Mouse (Mus musculus): ENCODE measurements at regions not wholly inside any gene's neighbourhood (a gene's known extent, or its start where the extent isn't known, plus 50 kb on each side); places are given as distances from the start of the nearest gene placed in this dataset. TPM values are rescaled to one million over a fixed set of nuclear protein-coding genes. Genes with fewer than 3 reads are reported as not detected.

DNA sequence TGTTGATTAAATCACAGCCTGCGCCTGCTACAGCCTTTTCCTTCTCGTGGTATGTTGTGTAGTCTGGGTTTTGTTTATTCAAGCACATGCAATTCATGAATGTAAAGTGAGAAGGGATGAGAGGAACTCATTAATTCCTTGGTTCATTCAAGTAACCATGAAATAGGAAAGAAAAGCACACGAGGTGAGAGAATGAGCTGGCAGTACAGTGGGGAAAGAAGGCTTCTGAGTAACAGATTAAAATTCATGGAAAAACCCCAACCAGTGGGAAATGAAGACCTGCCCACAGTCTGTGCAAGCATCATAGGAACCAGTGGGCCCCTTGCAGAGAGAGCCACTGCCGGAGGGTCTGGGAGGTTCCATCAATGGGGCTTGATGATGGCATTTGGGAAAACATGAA, 306.0 kb downstream of the Sox2 start:
- no peak overlapping the region for H3K27ac ChIP-seq (replicated peaks; ENCODE audit: low read depth, low read length)
- H3K4me3 ChIP-seq (replicated peaks; ENCODE audit: low read length) = no peak overlapping the region
- H3K9ac ChIP-seq (ENCODE audit: low read depth, low read length, severe bottlenecking) = no peak overlapping the region
- H3K9me3 ChIP-seq (ENCODE audit: control insufficient read depth, low read length) = no peaks in the 10 kb centered on the region
- WGBS = 49% methylated on average over 4 of the region's 4 CpGs
- H3K36me3 ChIP-seq (ENCODE audit: control insufficient read depth, insufficient read depth, low read length) = no peaks in the 10 kb centered on the region
- H3K27me3 ChIP-seq (ENCODE audit: control insufficient read depth, insufficient read depth, low read length) = no peaks in the 10 kb centered on the region
- no peak overlapping the region for H3K4me2 ChIP-seq (replicated peaks; ENCODE audit: low read depth, low read length, severe bottlenecking)
- ATAC-seq (ENCODE audit: low FRiP score, low read depth) (no peak), DNase-seq (ENCODE audit: low spot score) (no peak)
- H3K4me1 ChIP-seq (ENCODE audit: control insufficient read depth, insufficient read depth, low read length) = peaks cover 4% of the 10 kb centered on the region; the same call in 1 of the 2 replicates
- no peak for TF ChIP-seq POLR2A (IDR thresholded peaks at IDR 0.05; ENCODE audit: borderline replicate concordance, extremely low read depth, insufficient read depth, insufficient read length)

DNA sequence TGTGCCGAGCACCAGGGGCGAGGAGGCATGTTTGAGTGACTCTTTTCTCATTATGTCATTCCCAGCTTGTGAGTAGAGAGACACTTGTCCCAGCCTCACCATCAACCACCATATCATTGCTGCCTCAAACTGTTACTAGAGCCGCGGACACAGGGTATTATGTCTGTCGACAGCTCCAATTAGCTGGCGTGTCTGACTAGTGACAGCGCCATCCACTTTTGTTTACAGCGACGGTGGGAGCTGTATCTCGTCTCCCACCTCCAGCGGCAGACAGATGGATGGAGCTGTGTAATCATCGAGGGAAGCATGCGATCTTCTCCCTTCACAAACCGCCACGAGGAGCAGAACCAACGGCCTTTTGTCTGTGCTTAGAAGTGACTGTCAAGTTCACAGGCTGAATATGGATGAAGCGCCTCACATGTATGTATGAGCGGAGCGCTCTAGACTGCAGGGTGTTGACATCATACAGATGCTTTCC, 308.9 kb downstream of the Sox2 start:
- WGBS = 79% methylated on average over 19 of the region's 19 CpGs
- Histone ChIP-seq H3K27ac (replicated peaks; ENCODE audit: low read depth, low read length) (no peak overlapping the region), H3K9me3 (ENCODE audit: control insufficient read depth, low read length) (no peaks in the 10 kb centered on the region), H3K36me3 (ENCODE audit: control insufficient read depth, insufficient read depth, low read length) (no peaks in the 10 kb centered on the region), H3K4me3 (replicated peaks; ENCODE audit: low read length) (no peak overlapping the region), H3K27me3 (ENCODE audit: control insufficient read depth, insufficient read depth, low read length) (no peaks in the 10 kb centered on the region), H3K4me2 (replicated peaks; ENCODE audit: low read depth, low read length, severe bottlenecking) (no peak overlapping the region), H3K9ac (ENCODE audit: low read depth, low read length, severe bottlenecking) (no peak overlapping the region), H3K4me1 (ENCODE audit: control insufficient read depth, insufficient read depth, low read length) (peaks cover 4% of the 10 kb centered on the region; the same call in 1 of the 2 replicates)
- DNase-seq (ENCODE audit: low spot score) (no peak), ATAC-seq (ENCODE audit: low FRiP score, low read depth) (no peak)
- TF ChIP-seq POLR2A (IDR thresholded peaks at IDR 0.05; ENCODE audit: borderline replicate concordance, extremely low read depth, insufficient read depth, insufficient read length) = no peak

DNA sequence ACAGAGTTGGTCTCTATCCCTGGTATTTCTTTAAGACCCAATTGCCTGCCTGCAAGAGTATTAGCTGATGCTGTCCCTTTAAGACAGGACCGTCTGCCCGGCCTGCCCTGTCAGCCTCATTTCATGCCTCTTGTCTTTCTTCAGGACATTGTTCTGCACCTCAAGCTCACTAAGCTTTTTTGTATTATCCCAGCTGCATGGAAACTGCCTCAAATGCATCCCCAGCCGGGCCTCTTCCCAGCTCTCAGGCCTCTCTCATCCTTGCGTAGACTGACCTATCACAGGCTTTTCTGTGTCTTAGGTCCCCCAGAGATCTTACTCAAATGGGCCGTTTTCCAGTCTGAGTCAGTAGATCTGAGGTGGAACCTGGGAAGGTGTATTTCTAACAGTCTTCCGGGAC, 316.2 kb downstream of the Sox2 start:
- no peak overlapping the region for H3K4me2 ChIP-seq (replicated peaks; ENCODE audit: low read depth, low read length, severe bottlenecking)
- no peaks in the 10 kb centered on the region for H3K9me3 ChIP-seq (ENCODE audit: control insufficient read depth, low read length)
- no peak overlapping the region for H3K4me3 ChIP-seq (replicated peaks; ENCODE audit: low read length)
- no peaks in the 10 kb centered on the region for H3K4me1 ChIP-seq (ENCODE audit: control insufficient read depth, insufficient read depth, low read length)
- no peak overlapping the region for H3K9ac ChIP-seq (ENCODE audit: low read depth, low read length, severe bottlenecking)
- no peaks in the 10 kb centered on the region for H3K27me3 ChIP-seq (ENCODE audit: control insufficient read depth, insufficient read depth, low read length)
- no peak for TF ChIP-seq POLR2A (IDR thresholded peaks at IDR 0.05; ENCODE audit: borderline replicate concordance, extremely low read depth, insufficient read depth, insufficient read length)
- no peak overlapping the region for H3K27ac ChIP-seq (replicated peaks; ENCODE audit: low read depth, low read length)
- no peak for DNase-seq (ENCODE audit: low spot score)
- ATAC-seq (ENCODE audit: low FRiP score, low read depth) = no peak
- no peaks in the 10 kb centered on the region for H3K36me3 ChIP-seq (ENCODE audit: control insufficient read depth, insufficient read depth, low read length)
- WGBS = 75% methylated on average over 6 of the region's 6 CpGs

DNA sequence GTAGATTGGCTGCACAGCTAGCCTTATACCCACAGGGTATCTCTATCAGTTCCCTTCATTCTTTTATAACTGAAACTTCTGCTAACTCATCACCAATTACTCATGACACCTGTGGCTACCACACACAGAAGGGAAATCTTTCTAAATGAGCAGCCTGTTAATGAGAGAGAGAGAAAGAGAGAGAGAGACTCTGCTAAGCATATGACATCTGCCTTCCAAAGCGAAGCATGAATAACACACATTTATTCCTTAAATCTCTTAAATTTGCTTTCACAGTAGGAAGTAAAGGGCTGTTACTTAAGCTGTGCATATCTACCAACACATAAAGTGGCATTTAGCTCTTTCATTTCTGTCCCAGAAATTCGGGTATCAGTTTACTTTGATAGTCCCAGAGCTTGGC, 317.7 kb downstream of the Sox2 start:
- Histone ChIP-seq H3K36me3 (ENCODE audit: control insufficient read depth, insufficient read depth, low read length) (no peaks in the 10 kb centered on the region), H3K27me3 (ENCODE audit: control insufficient read depth, insufficient read depth, low read length) (no peaks in the 10 kb centered on the region), H3K9me3 (ENCODE audit: control insufficient read depth, low read length) (no peaks in the 10 kb centered on the region), H3K27ac (replicated peaks; ENCODE audit: low read depth, low read length) (no peak overlapping the region), H3K4me3 (replicated peaks; ENCODE audit: low read length) (no peak overlapping the region), H3K4me2 (replicated peaks; ENCODE audit: low read depth, low read length, severe bottlenecking) (no peak overlapping the region), H3K4me1 (ENCODE audit: control insufficient read depth, insufficient read depth, low read length) (no peaks in the 10 kb centered on the region), H3K9ac (ENCODE audit: low read depth, low read length, severe bottlenecking) (no peak overlapping the region)
- ATAC-seq (ENCODE audit: low FRiP score, low read depth) (no peak), DNase-seq (ENCODE audit: low spot score) (no peak)
- TF ChIP-seq POLR2A (IDR thresholded peaks at IDR 0.05; ENCODE audit: borderline replicate concordance, extremely low read depth, insufficient read depth, insufficient read length) = no peak
- WGBS = 66% methylated on average over 2 of the region's 2 CpGs

DNA sequence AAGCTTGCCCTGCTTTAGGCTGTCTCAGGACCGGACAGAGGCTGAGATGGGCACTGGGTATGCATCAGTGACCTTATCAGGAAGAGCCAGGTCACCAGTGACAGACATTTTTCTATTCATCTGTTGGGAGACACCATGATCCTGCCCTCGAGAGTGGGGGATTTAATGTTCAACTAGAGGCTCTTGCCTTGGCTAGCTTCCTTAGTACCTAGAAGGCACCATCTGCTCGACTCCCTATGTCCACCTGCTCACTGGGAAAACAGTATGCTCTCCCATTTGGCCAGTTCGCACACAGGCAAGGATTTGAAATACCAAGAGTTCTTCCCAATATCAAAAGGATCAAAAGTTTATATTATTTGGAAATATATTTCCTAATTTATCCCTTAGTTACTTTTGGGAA, 321.3 kb downstream of the Sox2 start:
- Histone ChIP-seq H3K4me2 (replicated peaks; ENCODE audit: low read depth, low read length, severe bottlenecking) (no peak overlapping the region), H3K9me3 (ENCODE audit: control insufficient read depth, low read length) (no peaks in the 10 kb centered on the region), H3K36me3 (ENCODE audit: control insufficient read depth, insufficient read depth, low read length) (no peaks in the 10 kb centered on the region), H3K4me3 (replicated peaks; ENCODE audit: low read length) (no peak overlapping the region), H3K27ac (replicated peaks; ENCODE audit: low read depth, low read length) (no peak overlapping the region), H3K9ac (ENCODE audit: low read depth, low read length, severe bottlenecking) (no peak overlapping the region), H3K4me1 (ENCODE audit: control insufficient read depth, insufficient read depth, low read length) (no peaks in the 10 kb centered on the region), H3K27me3 (ENCODE audit: control insufficient read depth, insufficient read depth, low read length) (no peaks in the 10 kb centered on the region)
- DNase-seq (ENCODE audit: low spot score) (no peak), ATAC-seq (ENCODE audit: low FRiP score, low read depth) (no peak)
- WGBS = 81% methylated on average over 4 of the region's 4 CpGs
- TF ChIP-seq POLR2A (IDR thresholded peaks at IDR 0.05; ENCODE audit: borderline replicate concordance, extremely low read depth, insufficient read depth, insufficient read length) = no peak

DNA sequence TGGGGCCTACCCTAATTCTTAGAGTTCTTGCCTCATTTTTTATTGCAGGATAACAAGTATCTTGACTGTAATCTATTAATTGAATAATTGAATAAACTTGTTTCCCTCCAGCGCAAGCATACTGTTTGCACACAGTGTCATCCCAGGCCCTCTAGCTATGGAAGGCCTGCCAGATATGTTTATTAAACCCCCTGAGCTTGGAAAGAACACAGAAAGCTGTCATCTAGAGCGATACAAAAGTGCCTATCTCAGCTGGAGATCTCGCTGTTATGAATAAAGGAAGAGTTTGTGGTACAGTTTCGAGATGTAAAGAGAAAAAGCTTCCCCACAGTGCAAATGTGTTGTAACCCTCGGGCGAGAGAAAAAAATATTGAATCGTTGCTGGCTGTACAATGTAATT, 324.2 kb downstream of the Sox2 start:
- WGBS = 67% methylated on average over 7 of the region's 7 CpGs
- H3K4me2 ChIP-seq (replicated peaks; ENCODE audit: low read depth, low read length, severe bottlenecking) = no peak overlapping the region
- no peak for ATAC-seq (ENCODE audit: low FRiP score, low read depth)

More for the DNA sequence above, 324.2 kb downstream of the Sox2 start:
- no peaks in the 10 kb centered on the region for H3K9me3 ChIP-seq (ENCODE audit: control insufficient read depth, low read length)
- TF ChIP-seq POLR2A (IDR thresholded peaks at IDR 0.05; ENCODE audit: borderline replicate concordance, extremely low read depth, insufficient read depth, insufficient read length) = no peak
- H3K9ac ChIP-seq (ENCODE audit: low read depth, low read length, severe bottlenecking) = no peak overlapping the region
- H3K36me3 ChIP-seq (ENCODE audit: control insufficient read depth, insufficient read depth, low read length) = no peaks in the 10 kb centered on the region
- DNase-seq (ENCODE audit: low spot score) = no peak
- no peaks in the 10 kb centered on the region for H3K4me1 ChIP-seq (ENCODE audit: control insufficient read depth, insufficient read depth, low read length)
- H3K27me3 ChIP-seq (ENCODE audit: control insufficient read depth, insufficient read depth, low read length) = no peaks in the 10 kb centered on the region
- H3K27ac ChIP-seq (replicated peaks; ENCODE audit: low read depth, low read length) = no peak overlapping the region
- H3K4me3 ChIP-seq (replicated peaks; ENCODE audit: low read length) = no peak overlapping the region

Small RNA genes in the stretch of these regions (microRNA-seq; reads per million reads assigned to microRNA genes)
- gene Mir6378 = not detected

Data from limb, embryonic 14.5 days (tissue).